Mouse (Mus musculus): ENCODE measurements around the gene Plet1. TPM values are rescaled to one million over a fixed set of nuclear protein-coding genes. Genes with fewer than 3 reads are reported as not detected.

Plet1 gene
- polyA plus RNA-seq, 3 experiments from 2014 or later = not detected

DNA sequence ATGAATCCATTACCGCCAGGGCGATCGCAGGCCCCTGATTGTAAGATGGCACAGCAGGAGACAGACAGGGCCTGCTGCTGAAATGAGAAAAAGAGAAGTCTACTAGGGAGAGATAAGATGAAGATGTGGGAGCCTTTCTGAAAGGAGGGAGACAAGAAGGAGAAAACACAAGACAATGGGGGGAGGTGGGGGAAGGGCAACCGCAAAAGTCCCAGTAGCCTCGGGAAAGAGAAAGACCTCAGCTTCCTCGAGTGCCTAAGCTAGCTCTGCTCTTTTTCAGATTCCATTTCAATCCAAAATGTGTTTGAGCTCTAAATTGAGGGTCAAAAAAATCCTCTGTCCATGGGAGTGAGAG, 1.8 kb downstream of the Plet1 start:
- ATAC-seq = no peak

DNA sequence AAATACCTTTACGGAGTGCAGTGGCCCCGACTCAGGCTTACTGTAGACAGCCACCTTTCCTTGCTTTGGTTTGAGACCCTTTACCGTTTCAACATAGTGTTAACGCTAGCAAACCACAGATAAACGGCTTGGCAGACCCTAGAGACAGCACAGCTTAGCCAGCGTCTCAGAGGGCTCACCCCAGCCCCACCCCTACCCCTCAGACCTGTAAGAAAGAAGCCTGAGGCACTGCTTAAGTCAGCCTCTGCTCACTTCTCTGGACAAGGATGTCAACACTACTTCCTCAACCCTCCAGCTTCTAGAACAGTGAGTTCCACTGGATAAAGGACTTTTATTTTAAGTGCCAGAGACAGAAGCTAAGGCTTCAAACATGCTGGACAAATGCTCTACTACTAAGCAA, 2.2 kb downstream of the Plet1 start:
- ATAC-seq = no peak

DNA sequence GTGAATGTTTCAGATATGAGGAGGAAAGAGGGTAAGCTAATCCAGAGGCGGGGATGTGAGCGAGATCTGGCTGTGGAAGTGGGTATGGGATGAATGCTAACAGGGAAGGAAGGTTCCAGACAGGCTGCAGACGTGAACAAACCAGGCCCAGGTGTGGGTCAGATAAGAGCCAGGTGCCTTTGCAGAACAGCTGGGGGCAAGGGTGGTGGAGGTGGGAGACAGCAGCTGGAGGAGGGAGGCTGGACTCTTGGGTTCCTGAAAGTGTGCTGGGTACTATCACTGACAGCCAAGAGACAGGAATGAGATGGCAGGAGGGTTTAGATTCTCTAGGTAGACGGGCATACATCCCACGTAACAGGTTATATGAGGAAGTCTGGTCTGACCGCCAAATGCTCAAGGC, 2.8 kb downstream of the Plet1 start:
- ATAC-seq = no peak

DNA sequence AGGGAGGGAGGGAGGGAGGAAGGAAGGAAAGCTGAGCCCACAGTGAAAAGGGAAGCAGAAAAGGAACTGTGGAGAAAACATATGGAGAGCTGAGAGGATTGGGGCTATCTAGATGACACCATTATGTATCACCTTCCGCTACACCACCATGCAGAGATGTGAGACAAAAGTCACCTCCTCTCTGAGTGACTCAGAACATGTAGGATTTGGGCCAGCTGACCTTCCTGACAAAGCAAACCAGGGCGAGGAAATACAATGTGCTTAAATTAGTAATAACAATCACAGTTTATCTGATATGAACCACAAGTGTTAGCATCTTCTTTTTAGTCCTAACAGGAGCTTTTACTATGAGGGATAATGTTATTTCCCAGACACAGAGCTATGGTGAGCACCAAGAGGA, 3.2 kb downstream of the Plet1 start:
- ATAC-seq = no peak

DNA sequence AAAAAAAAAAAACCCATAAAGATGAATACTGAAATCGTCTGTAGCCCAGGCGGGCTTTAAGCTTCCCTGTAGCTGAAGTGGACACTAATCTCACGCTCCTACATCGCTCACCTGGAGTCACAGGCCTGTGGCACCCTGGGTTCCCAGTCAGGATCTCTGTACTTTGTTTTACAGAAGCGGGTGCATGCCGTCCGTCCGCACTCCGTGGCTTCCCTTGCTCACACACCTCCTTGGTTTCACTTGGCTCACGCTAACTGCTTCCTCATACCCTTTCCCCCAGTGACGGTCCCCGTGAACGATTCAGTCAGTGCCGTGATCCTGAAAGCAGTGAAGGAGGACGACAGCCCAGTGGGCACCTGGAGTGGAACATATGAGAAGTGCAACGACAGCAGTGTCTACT, 4.5 kb downstream of the Plet1 start:
- ATAC-seq = no peak

DNA sequence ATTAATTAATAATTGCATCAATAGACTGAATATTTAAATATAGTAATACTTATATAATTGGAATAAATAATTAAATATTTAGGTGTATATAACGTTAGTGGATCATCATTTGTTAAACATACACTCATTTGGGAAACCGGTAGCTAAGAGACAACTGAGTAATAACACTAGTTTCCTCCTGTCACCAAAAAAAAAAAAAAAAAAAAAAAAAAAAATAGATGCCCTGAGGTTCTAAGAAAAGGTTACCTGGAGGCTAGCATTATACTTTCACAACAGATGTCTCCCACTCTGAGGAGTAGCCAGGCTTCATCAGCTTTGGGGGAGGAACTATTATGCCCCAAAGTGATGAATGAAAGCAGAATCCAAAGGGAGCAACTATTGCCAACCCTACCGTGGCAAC, 5.5 kb downstream of the Plet1 start:
- ATAC-seq = no peak

DNA sequence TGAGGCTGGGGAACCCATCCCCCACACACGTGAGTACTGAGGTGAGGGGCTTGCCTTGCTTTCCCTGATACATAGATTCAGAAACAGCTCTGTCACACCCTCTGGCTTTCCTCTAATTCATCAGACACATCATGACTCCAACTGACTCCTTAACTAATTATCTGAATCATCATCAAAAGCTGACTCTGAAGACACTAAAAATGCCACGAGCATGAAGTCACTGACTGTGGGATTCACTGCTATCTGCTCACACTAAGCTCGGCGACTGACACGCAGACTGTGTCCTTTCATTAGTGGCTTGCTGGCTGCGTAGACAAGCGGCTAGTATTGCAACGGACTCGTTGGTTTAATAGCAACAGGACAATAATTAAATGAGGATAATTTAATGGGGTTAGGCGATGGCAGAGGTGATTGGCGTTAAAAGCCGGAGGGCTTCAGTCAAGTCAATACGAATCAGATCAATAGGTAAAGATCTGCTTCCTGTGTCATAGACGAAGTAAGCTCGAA, 6.2 kb downstream of the Plet1 start:
- no peak for ATAC-seq

DNA sequence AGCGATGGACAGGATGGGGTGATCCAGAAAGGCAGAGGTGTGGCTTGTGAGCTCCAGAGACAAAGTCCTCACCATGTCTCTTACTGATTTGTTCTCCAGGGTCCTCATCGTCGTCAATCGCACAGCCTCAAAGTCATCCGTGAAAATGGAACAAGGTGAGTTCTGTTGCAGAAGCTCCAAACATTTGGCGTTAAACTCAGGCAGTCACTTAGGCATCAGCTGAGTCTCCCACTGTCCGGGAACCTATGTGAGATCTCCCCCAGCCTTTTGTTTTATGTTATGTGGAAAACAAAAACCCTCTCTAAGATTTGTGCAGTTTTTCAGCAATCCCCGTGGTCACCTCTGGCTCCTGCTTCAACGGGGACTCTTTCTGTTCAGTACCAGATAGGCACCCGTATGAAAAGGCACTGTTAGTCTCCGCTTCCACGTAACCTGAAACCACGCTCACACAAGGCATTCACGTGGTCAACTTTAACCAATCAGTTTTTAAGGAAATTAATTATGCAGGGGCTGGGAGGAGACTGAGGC, 6.7 kb downstream of the Plet1 start:
- peak; percentile 38 for ATAC-seq

DNA sequence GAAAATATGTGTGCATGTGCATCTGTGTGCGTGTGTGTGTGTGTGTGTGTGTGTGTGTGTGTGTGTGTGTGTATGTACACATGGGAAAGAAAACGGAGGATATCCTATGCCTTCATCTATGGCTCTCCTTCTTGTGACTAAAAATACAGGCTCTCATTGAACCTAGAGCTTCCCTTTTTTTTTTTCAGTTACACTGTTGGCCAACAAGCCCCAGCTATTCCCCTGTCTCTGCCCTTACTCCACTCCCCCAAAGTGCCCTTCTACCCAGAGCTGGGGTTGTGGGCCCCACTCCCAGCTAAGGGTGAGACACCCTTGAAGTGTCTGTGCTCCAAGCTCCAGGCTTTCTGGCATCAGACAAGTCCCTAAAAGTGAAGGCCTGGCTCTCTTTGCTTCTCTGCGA, 8.6 kb downstream of the Plet1 start:
- ATAC-seq = no peak

DNA sequence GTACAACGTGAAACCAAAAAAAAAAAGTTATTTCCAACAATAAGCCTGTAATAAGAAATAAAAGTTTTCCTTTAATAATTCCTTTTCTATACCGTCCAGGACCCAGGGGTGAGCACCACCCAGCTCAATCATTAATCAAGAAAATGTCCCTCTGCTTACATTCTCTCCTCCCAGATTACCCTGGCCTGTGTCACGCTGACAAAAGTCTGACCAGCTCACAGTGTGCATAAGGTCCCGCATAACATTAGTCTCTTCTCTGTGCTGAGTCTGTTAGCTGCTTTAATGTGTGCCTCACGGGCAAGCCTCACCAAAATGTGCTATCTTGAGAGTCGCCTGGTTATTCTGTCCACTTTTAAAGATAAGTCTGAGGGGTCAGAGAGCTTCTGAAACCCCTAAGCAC, 11.1 kb downstream of the Plet1 start:
- ATAC-seq = no peak

DNA sequence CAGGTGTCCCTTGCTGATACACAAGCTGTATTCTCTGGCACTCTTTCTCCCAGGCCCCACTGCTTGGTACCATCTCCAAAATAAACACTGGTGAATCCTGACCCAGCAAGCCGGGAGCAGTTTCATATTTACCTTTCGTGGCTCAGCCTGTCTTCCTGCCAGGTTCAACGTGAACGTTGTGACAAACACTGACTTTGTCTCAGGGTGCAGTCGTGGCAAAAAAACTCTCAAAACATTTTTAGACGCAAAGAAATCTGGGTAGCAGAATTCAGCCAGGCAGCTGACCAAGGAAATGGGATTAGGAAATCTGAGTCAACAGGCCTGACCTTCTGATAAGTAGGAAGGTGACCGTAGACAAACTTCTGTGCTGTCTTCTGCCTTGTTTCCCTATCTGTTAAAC, 13.2 kb downstream of the Plet1 start:
- ATAC-seq = no peak

DNA sequence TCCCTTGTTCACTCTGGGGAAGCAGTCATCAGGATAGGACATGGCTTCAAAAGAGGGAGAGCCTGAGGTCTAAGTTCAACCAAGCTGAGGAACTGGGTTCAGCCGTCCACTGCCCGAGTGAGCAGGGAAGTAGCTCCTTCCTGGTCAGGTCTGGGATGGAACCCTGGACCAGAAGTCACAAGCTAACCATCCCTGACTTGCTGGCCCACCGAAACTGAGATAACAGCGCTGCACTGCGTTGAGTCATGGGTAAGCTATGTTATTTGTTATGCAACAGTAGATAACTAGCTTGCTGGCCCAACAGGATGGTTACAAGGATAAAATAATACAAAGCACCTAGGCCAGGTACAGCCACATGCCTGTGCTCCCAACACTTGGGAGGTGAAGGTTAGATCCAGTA, 21.1 kb downstream of the Plet1 start:
- ATAC-seq = no peak

DNA sequence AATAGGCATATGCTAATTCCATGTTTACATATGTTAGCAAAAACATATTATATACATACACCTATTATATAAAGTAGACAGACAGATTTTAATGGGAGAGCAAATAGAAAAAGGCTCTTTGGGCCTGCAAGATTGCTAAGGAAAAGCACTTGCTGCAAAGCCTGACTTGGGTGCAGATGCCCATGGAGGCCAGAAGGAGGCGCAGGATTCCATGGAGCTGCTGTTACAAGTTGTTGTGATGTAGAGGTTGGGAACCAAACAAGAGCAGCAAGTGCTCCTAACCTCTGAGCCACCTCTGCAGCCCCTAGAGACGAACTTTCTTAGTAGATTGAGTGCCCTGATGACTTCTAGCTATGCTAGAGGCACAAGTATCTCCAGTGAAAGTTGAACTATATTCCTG, 24.5 kb downstream of the Plet1 start:
- ATAC-seq = no peak

DNA sequence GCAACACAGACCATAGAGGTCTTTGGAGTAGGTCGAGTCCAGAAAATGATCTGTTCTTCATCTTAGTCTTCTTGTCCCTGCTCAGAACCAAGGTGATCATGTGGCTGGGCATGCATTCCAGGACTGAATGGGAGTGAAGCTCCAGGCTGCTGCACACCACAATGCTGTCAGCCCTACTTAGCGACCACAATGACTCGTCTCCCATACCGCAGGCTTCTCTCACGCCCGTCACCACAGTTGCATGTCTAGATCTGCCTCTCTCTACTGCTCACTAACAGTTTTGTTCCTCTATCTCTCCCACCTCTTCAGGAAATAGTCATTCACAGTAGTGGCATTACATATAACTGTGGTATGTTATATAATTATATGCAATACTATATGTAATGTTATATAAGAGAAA, 26.4 kb downstream of the Plet1 start:
- ATAC-seq = no peak

DNA sequence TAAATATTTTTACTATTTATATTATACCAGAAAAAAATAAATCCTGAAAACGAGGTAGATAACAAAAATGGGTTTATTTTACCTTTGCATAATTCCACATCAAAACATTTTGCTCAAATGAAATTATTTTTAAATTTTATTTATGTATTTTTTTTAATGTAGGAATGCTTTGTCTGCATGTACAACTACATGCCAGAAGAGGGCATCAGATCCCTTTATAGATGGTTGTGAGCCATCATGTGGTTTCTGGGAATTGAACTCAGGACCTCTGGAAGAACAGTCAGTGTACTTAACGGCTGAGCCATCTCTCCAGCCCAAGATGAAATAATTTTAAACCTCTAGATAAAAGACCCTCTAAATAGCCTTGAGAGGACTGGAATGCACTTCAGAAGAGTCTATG, 27.2 kb downstream of the Plet1 start:
- no peak for ATAC-seq

DNA sequence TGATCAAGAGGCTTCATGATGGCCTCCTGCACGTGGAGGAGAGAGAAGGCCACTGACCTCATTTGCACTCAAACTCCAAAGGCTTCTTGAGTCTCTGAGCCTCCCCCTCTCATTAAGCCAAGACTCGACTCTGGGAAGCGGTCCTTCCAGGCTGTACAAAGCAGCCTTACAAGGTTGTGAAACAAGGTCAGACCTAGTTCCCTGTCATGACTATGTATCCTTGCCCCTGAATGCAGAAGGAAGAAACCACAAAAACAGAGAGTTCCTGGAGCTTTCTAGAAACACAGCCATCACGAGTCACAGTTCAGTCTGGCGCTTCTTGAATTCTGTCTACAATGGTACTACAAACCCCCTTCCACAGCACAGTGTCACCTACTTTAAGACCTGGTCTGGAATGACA, 28.2 kb downstream of the Plet1 start:
- no peak for ATAC-seq

DNA sequence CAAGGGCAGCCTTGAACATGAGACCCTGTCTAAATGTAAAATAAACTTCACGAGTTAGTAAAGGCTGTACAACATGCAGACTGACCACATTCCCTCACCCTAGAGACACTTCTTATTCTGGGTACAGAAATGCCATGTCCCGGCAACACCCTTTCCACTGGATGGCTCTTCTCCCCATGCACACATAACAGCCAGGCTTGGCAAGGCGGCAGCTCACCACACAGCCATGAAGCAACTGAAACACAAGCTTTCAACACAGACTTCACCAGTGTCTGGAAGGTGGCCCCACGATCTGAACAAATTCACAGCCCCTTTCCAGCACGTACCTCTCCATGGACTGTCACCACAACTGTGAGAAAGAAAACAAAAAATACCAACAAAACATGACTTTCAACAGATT, 30.6 kb downstream of the Plet1 start:
- ATAC-seq = no peak

DNA sequence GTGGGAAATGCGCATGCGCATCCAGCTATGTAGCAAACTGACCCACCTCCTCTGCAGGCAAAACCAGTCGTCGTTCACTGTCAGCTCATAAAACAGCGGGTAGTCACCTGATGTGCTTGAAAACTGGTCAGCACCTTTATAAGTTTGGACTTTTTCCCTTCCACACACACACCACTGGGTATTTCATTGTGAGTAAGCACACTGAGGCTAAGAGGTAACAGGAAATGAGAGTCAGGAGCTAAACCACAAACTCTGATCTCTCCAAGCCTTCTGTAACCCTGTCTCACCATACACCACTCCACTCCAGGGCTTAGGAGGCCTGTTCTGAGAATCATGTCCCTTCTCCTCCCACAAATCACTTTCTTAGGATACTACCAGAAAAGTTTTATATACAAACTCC, 31.3 kb downstream of the Plet1 start:
- ATAC-seq = no peak

DNA sequence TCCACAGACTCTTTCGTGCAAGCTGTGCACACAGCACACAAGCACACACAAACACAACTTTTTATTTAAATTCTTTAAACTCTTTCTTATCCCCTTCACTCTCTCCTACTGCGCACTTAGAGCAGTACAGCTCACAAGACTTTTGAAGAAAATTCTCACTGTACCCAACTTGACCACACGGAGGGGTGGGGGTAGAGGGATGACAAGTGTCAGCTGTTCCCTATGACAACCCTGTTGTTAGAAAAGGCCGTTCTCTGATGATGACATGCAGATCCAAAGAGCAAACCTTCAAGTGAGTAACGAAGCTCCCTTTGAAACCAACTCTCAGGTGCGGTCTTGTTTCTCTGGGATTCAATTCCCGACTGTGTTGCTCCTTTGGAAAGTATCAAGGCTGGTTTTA, 33.5 kb downstream of the Plet1 start:
- peak; percentile 18 for ATAC-seq

DNA sequence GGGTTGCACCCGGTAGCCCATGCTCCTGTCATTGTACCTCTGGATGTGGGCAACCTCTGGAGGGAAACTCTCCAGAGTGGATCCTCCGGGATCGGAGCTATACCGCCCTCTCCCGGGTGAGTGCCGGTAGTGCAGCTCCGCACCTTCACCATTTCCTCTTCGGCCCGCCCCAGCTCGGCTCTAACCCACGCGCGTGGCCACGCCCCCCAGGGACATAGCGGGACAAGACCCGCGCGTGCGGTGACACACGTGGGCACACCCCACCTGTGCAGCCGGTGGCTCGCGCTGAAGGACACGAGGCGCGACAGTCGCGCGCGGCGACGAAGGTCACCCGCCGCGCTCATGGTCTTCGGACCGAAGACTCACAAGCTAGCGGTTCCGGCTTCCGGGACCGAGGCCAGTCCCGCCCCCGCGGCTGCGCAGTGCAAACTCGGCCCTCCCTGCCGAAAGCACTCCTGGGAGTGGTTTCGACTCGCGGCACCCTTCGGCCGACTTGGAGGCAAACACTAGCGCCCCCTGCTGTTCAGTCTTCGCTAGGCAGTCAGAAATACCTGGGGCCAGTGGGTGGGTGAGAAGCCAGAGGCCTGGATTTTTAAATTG, 34.1 kb downstream of the Plet1 start, which contains the start of gene Pts:
Gene Pts (minus strand): TSS at position 432 of the 600 bp plus-strand sequence.
- ATAC-seq = peak; percentile 94

DNA sequence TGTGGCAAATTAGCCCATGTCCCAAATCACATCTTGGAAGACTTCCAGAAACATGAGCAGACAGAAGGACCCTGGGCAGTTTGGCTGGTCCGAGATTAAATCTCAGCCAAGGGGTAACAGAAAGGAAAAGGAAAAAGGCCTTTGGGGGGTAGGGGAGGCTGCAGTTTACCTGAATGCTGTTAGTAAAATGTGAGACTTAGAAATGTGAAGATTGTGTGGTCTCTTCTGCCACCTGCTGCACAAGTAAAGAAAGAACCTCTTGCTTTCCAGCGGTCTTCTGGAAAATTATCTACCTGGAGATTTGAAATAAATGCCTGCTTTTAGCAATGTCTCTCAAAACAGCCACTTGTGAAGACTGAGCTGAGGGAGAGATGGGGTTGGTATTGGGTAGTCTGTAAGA, 36.6 kb downstream of the Plet1 start:
- ATAC-seq = no peak

DNA sequence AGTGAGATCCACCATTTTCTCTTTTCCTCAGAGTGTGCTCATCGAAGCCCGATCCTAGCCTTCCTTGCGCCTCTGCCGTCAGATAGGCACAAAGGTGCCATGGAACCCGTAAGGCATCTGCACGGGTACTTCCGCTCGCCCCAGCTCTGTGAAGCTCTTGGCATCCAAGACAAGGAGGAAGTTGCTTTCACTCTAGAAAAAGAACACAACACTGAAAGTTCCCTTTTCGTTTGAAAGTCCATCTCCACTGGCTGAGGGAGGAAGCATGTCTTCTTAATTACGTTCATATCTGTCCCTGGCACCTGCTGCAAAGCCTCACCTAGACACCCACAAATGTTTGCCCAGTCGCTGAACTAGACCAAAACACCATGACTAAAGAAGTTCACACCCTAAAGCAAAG, 39.0 kb downstream of the Plet1 start:
- ATAC-seq = peak; percentile 41

DNA sequence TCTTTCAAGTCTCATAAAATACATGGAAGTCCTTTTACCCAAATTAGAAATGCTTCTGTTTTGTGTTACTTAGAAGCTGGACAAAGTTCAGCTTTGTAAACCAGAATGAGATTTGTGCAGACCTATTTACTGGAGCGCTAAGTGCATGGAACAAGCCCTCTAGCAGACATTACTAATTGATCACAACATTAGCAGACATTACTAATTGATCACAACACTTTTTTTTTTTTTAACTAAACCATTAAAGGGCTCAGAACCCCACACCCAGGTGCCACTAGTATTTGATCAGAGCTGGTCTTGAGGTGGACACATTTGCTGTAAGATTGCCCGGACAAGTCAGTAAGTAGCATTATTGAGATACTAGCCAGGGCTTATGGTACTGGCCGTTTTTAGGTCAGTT, 39.5 kb downstream of the Plet1 start:
- ATAC-seq = no peak

DNA sequence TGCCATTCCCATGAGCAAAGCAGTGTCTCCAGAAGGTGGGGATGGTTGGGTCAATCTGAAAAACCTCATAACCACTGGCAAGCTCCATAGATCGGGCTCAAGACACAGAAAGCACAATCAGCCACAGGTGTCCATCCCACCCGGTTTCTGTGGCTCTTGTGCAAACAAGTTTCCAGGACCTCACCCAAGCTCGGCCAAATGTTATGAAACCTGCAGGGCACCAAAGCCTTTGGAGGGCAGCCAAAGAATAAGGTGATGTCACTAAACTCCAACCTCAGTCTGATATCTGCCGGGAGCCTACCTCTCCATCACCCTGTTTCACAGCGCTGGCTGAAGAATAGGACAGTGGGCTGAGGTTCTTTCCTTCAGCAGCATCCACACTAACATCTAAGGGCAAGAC, 41.6 kb downstream of the Plet1 start:
- ATAC-seq = no peak

DNA sequence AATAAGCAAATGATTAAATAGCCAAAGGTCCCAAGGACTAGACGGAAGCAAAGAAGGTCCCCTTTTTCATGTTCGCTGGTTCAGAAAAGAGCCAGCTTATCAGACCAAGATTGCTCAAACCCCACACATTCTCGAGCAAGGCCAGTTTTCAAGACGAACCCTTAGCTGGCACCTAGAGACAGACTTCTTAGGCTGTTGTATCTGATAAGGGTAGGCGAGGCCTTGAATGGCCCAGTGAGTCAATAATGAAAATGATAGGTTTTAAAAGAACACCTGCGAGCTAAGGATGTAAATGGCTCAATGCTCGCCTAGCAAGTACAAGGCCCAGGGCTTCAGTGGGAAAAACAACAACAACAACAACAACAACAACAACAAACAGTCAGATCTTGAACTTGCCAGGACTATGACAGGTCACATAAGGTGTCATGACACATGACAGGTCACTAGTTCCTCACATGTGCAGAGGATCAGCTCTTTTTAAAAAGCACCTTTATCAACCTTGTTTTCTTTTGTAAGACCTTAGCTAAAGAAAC, 42.3 kb downstream of the Plet1 start:
- no peak for ATAC-seq
